Mouse (Mus musculus): Measurements from ENCODE around the gene Tlr9.

DNA sequence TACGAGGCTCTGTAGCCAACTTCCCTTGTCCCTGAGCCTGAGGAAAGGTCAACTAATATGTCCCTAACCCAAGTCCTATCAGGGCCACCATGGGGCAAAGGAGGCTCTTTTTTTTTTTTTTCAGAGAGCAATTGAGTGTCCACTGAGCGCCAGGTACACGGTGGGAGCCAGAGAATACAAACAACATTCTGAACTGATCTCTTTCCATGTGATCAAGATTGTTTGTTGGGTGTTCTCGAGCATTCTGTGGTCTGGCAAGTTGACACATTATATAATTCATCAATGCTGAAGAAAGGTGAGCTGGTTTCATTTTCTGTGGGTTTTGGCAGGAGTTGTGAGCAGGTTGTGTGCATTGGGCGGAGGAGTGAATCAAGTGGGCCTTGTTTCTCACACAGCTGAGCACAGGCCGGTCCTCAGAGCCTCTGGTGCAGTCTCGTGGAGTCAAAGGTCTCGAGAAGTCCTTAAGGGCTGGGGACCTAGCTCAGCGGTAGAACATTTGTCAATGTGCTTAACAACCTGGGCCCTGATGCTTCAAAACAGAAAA lies 41.1 kb downstream of the Tlr9 start:
- TF ChIP-seq CTCF (IDR thresholded peaks at IDR 0.05; ENCODE audit: low read depth, low read length): no peak
- no peak for TF ChIP-seq POLR2AphosphoS5 (IDR thresholded peaks at IDR 0.05; ENCODE audit: insufficient replicate concordance, low read depth, low read length)
- no peak for TF ChIP-seq GATA1 (IDR thresholded peaks at IDR 0.05; ENCODE audit: borderline replicate concordance, low read length)
- no peak for TF ChIP-seq TAL1 (conservative IDR thresholded peaks at IDR 0.05; ENCODE audit: low read depth, low read length)
